Mouse (Mus musculus) limb, embryonic 14.5 days (tissue): ENCODE data around the gene Cep131. TPM values are rescaled to one million over a fixed set of nuclear protein-coding genes. Genes with fewer than 3 reads are reported as not detected.

Experiments used
- ATAC-seq: fragments of 200-750 bp; cut with Nextera tagmentation; 2 replicates; pipeline ENCODE4 v1.8.0; 2017; ENCODE audit warnings: low read depth, moderate number of reproducible peaks, moderate TSS enrichment; ENCODE audit not compliant: low FRiP score
- DNase-seq: peaks from one replicate; pipeline ENCODE4 v3.0.0-alpha.2; 2015; ENCODE audit warnings: low spot score
- H3K27ac ChIP-seq: fragments of 300-500 bp; sonication (generic); replicated peaks from 2 replicates; pipeline ENCODE4 v1.5.1; 2014; ENCODE audit warnings: low read depth, mild to moderate bottlenecking, low read length, moderate library complexity, mixed read lengths
- H3K27me3 ChIP-seq: fragments of 300-500 bp; sonication (generic); 2 replicates; pipeline ENCODE4 v1.6.1; 2014; ENCODE audit warnings: low read length, mixed read lengths; ENCODE audit not compliant: control insufficient read depth, insufficient read depth
- H3K36me3 ChIP-seq: fragments of 300-500 bp; sonication (generic); 2 replicates; pipeline ENCODE4 v1.6.1; 2014; ENCODE audit warnings: mild to moderate bottlenecking, low read length, moderate library complexity, mixed read lengths; ENCODE audit not compliant: control insufficient read depth, insufficient read depth
- H3K4me1 ChIP-seq: fragments of 300-500 bp; sonication (generic); 2 replicates; pipeline ENCODE4 v1.6.1; 2014; ENCODE audit warnings: antibody characterized with exemption, low read length, mixed read lengths; ENCODE audit not compliant: control insufficient read depth, insufficient read depth
- H3K4me2 ChIP-seq: fragments of 300-500 bp; sonication (generic); replicated peaks from 2 replicates; pipeline ENCODE4 v1.6.1; 2014; ENCODE audit warnings: low read depth, mild to moderate bottlenecking, low read length, moderate library complexity; ENCODE audit not compliant: severe bottlenecking
- H3K4me3 ChIP-seq: fragments of 300-500 bp; sonication (generic); replicated peaks from 2 replicates; pipeline ENCODE4 v1.5.1; 2014; ENCODE audit warnings: low read length
- H3K9ac ChIP-seq: fragments of 300-500 bp; sonication (generic); 2 replicates; pipeline ENCODE4 v1.6.1; 2014; ENCODE audit warnings: mild to moderate bottlenecking, low read depth, low read length, moderate library complexity; ENCODE audit not compliant: severe bottlenecking
- H3K9me3 ChIP-seq: fragments of 300-500 bp; sonication (generic); 2 replicates; pipeline ENCODE4 v1.6.1; 2016; ENCODE audit warnings: low read length; ENCODE audit not compliant: control insufficient read depth
- POLR2A ChIP-seq: fragments of 200-500 bp; IDR thresholded peaks from 2 replicates; pipeline ENCODE4 v1.8.0; 2012; ENCODE audit warnings: inconsistent platforms, mild to moderate bottlenecking, moderate library complexity, borderline replicate concordance; ENCODE audit not compliant: insufficient read depth, insufficient read length; ENCODE audit errors: extremely low read depth
- whole genome bisulfite sequencing: fragments of 180-500 bp; shearing (Covaris S2); extraction: QIAGEN DNeasy Blood & Tissue Kit; methylation state at CpG from one replicate; pipeline ENCODE4 v1.1.7; 2014; 5-methylcytosine and 5-hydroxymethylcytosine counted together
- polyA plus RNA-seq, 2 experiments: library from polyadenylated mRNA; depleted of rRNA in 1 of 2; stranded (reverse) in 1 of 2; unstranded in 1 of 2; fragments of >200 nt; fragmentation: Nextera tagmentation in 1 of 2; extraction: Ambion mirVana in 1 of 2; gene quantifications; 2 replicates each; pipeline versions ENCODE4 v1.2.1 to v1.2.3; 2012 to 2014

The Cep131 gene
- polyA plus RNA-seq, 2 experiments: 23.3 to 31.7 TPM

GRCm38 (mm10) chr11:120052274-120052673, 34.4 kb downstream of the Cep131 start:
- Histone ChIP-seq H3K27me3 (peaks cover 9% of the 10 kb centered on the region), H3K4me1 (peaks cover 18% of the 10 kb centered on the region), H3K9ac (no peak overlapping the region), H3K9me3 (no peaks in the 10 kb centered on the region), H3K27ac (no peak overlapping the region), H3K4me2 (no peak overlapping the region), H3K4me3 (no peak overlapping the region), H3K36me3 (no peaks in the 10 kb centered on the region)
- DNase-seq (no peak), ATAC-seq (peak; percentile 18; the same call in 1 of the 2 replicates)
- TF ChIP-seq POLR2A: no peak
- WGBS: 61% methylated on average over 9 of the region's 9 CpGs

DNA sequence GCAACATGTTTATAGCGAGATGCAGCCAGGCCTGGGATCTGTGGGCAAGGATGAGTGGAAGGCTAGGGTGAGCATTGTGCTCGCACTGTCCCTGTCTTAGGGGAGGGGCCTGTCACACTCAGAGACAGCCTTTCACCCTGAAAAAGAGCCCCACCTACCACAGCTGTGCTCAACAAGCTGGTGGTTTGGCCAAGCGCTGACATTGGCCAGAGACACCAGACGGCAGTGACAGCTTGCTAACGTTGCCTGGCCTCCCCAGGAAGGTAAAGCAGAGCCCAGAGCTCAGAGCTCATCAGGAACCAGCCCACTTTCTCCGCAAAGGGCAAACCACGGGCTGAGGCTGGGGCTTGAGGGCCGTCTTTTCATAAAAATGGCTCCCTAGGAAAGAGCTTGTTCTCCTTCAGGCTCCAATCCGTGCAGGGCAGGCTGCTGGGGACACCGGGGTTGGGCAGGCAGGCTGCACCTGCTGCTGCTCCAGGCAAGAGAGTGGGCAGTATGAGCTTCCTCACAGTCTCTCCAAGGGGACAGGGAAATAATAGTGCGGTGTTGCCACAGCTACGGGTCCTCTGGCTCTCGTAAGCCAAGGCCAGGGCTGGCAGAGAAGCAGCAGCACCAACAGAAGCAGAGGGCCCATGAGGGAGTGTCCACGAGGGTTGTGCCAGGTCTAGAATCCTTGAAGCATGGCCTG, 35.4 kb downstream of the Cep131 start:
- peaks cover 23% of the 10 kb centered on the region for H3K4me1 ChIP-seq
- no peaks in the 10 kb centered on the region for H3K36me3 ChIP-seq
- WGBS: 43% methylated on average over 14 of the region's 14 CpGs
- ATAC-seq (no peak), DNase-seq (no peak)
- peaks cover 9% of the 10 kb centered on the region for H3K27me3 ChIP-seq
- no peak overlapping the region for H3K4me2 ChIP-seq
- H3K9ac ChIP-seq: no peak overlapping the region
- H3K27ac ChIP-seq: no peak overlapping the region
- H3K4me3 ChIP-seq: no peak overlapping the region
- H3K9me3 ChIP-seq: no peaks in the 10 kb centered on the region
- TF ChIP-seq POLR2A: no peak

DNA sequence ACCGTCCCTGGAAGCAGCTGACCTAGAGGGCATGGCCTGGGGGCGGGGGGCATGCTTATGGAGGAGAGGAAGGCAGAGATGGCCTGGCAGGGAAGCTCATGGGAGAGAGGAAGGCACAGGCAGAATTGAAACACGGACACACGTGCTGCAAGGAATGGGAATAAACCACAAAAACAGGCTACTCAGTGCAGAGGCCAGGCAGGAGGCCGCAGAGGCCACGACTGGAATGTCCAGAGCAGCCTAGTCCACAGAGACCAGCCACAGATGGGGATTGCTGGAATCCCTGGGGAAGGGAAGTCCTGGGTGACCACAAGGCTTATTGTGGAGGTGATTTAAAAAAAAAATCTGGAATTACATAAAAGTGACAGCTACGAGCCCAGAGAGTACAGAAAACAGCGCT, 37.6 kb downstream of the Cep131 start:
- DNase-seq (no peak), ATAC-seq (no peak)
- no peaks in the 10 kb centered on the region for H3K9me3 ChIP-seq
- H3K9ac ChIP-seq: no peak overlapping the region
- 82% methylated on average over 8 of the region's 8 CpGs for WGBS
- H3K4me3 ChIP-seq: no peak overlapping the region
- peaks cover 9% of the 10 kb centered on the region for H3K27me3 ChIP-seq
- H3K27ac ChIP-seq: no peak overlapping the region
- no peak for TF ChIP-seq POLR2A
- H3K4me2 ChIP-seq: no peak overlapping the region
- H3K4me1 ChIP-seq: peaks cover 32% of the 10 kb centered on the region
- H3K36me3 ChIP-seq: no peaks in the 10 kb centered on the region

GRCm38 (mm10) chr11:120048252-120048556, 38.4 kb downstream of the Cep131 start:
- Histone ChIP-seq H3K27ac (no peak overlapping the region), H3K36me3 (no peaks in the 10 kb centered on the region), H3K4me2 (peak overlapping the region; percentile 93), H3K4me3 (peak overlapping the region; percentile 66), H3K27me3 (peaks cover 9% of the 10 kb centered on the region), H3K9ac (0 out of 2 replicates have a peak overlapping the region, but pooled peaks have one; percentile 74), H3K4me1 (peaks cover 32% of the 10 kb centered on the region), H3K9me3 (no peaks in the 10 kb centered on the region)
- ATAC-seq: no peak
- TF ChIP-seq POLR2A: no peak
- DNase-seq: no peak
- WGBS: 5% methylated on average over 12 of the region's 23 CpGs

GRCm38 (mm10) chr11:120047531-120048251, 38.9 kb downstream of the Cep131 start:
- Histone ChIP-seq H3K36me3 (no peaks in the 10 kb centered on the region), H3K9ac (peak overlapping the region; percentile 74), H3K27ac (no peak overlapping the region), H3K4me2 (peak overlapping the region; percentile 93), H3K4me1 (peaks cover 32% of the 10 kb centered on the region), H3K9me3 (no peaks in the 10 kb centered on the region), H3K27me3 (peaks cover 9% of the 10 kb centered on the region), H3K4me3 (peak overlapping the region; percentile 66)
- no peak for DNase-seq
- 12% methylated on average over 23 of the region's 23 CpGs for WGBS
- ATAC-seq: no peak
- TF ChIP-seq POLR2A: no peak
